Mouse (Mus musculus) brain, embryonic 14.5 days (tissue): Measurements from ENCODE around the gene Zfp382.

Source experiments
- CTCF ChIP-seq: fragments of 200-500 bp; IDR thresholded peaks from 2 replicates; pipeline ENCODE4 v1.5.1; 2012; ENCODE audit warnings: inconsistent platforms, mild to moderate bottlenecking, moderate library complexity, borderline replicate concordance; ENCODE audit not compliant: insufficient read depth, insufficient read length; ENCODE audit errors: extremely low read depth
- POLR2A ChIP-seq: fragments of 200-500 bp; IDR thresholded peaks from 2 replicates; pipeline ENCODE4 v1.6.1; 2012; ENCODE audit warnings: mild to moderate bottlenecking, inconsistent platforms, borderline replicate concordance; ENCODE audit not compliant: poor library complexity, insufficient read depth, insufficient read length, severe bottlenecking; ENCODE audit errors: extremely low read depth

GRCm38 (mm10) chr7:30089405-30089804, 32.3 kb upstream of the Zfp382 start:
- TF ChIP-seq CTCF (no peak), POLR2A (no peak)
